Mouse (Mus musculus) hindbrain, embryonic 14.5 days (tissue): ENCODE results near the gene Slc29a1. TPM values are rescaled to one million over a fixed set of nuclear protein-coding genes. Genes with fewer than 3 reads are reported as not detected.

Experiments
- ATAC-seq: fragments of 200-750 bp; cut with Nextera tagmentation; 2 replicates; pipeline ENCODE4 v1.8.0; 2017; ENCODE audit warnings: moderate number of reproducible peaks, mild to moderate bottlenecking, moderate TSS enrichment, moderate library complexity; ENCODE audit not compliant: low FRiP score
- DNase-seq: peaks from one replicate; pipeline ENCODE4 v3.0.0-alpha.2; 2015; ENCODE audit warnings: low spot score
- H3K27ac ChIP-seq: fragments of 300-500 bp; sonication (generic); 2 replicates; pipeline ENCODE4 v1.5.1; 2014; ENCODE audit warnings: mild to moderate bottlenecking, moderate library complexity
- H3K27me3 ChIP-seq: fragments of 300-500 bp; sonication (generic); 2 replicates; pipeline ENCODE4 v1.6.1; 2014; ENCODE audit warnings: mild to moderate bottlenecking, low read length, mixed read lengths; ENCODE audit not compliant: control insufficient read depth, insufficient read depth
- H3K36me3 ChIP-seq: fragments of 300-500 bp; sonication (generic); replicated peaks from 2 replicates; pipeline ENCODE4 v1.6.1; 2014; ENCODE audit not compliant: control insufficient read depth, insufficient read depth
- H3K4me1 ChIP-seq: fragments of 300-500 bp; sonication (generic); replicated peaks from 2 replicates; pipeline ENCODE4 v1.6.1; 2014; ENCODE audit warnings: antibody characterized with exemption, low read length, mixed read lengths; ENCODE audit not compliant: control insufficient read depth, insufficient read depth
- H3K4me2 ChIP-seq: fragments of 300-500 bp; sonication (generic); replicated peaks from 2 replicates; pipeline ENCODE4 v1.6.1; 2014; ENCODE audit warnings: mild to moderate bottlenecking, moderate library complexity
- H3K4me3 ChIP-seq: fragments of 300-500 bp; sonication (generic); replicated peaks from 2 replicates; pipeline ENCODE4 v1.5.1; 2014; ENCODE audit warnings: mild to moderate bottlenecking, low read length
- H3K9ac ChIP-seq: fragments of 300-500 bp; sonication (generic); 2 replicates; pipeline ENCODE4 v1.6.1; 2014
- H3K9me3 ChIP-seq: fragments of 300-500 bp; sonication (generic); 2 replicates; pipeline ENCODE4 v1.6.1; 2016; ENCODE audit warnings: low read length; ENCODE audit not compliant: control insufficient read depth
- WGBS: fragments of 180-500 bp; shearing (Covaris S2); extraction: QIAGEN DNeasy Blood & Tissue Kit; methylation state at CpG from one replicate; pipeline ENCODE4 v1.1.7; 2014; 5-methylcytosine and 5-hydroxymethylcytosine counted together
- polyA plus RNA-seq: library from polyadenylated mRNA; unstranded; fragments of >200 nt; fragmentation: Nextera tagmentation; extraction: Ambion mirVana; gene quantifications from 2 replicates; pipeline ENCODE4 v1.2.1, GENCODE M21; 2014

The Slc29a1 gene
- polyA plus RNA-seq, 1 experiment from 2014 or later: 42.7 TPM

- H3K9me3 ChIP-seq: no peaks in the 10 kb centered on the region
- DNase-seq: no peak
- H3K9ac ChIP-seq: no peak overlapping the region
- H3K36me3 ChIP-seq: peaks cover 56% of the 10 kb centered on the region
- H3K27me3 ChIP-seq: no peaks in the 10 kb centered on the region
- H3K4me2 ChIP-seq: no peak overlapping the region
- H3K27ac ChIP-seq: no peak overlapping the region
- no peak for ATAC-seq
- peaks cover 19% of the 10 kb centered on the region for H3K4me1 ChIP-seq
- 70% methylated on average over 18 of the region's 18 CpGs for WGBS
- no peak overlapping the region for H3K4me3 ChIP-seq
These were observed 32.8 kb downstream of the Slc29a1 start for GRCm38 (mm10) chr17:45566360-45567161.

- Histone ChIP-seq H3K27me3 (no peaks in the 10 kb centered on the region), H3K4me2 (no peak overlapping the region), H3K36me3 (peaks cover 50% of the 10 kb centered on the region), H3K9ac (no peak overlapping the region), H3K9me3 (no peaks in the 10 kb centered on the region), H3K27ac (no peak overlapping the region), H3K4me1 (peaks cover 13% of the 10 kb centered on the region), H3K4me3 (no peak overlapping the region)
- no peak for DNase-seq
- WGBS: 73% methylated on average over 1 of the region's 1 CpGs
- no peak for ATAC-seq
These were observed 33.4 kb downstream of the Slc29a1 start for GRCm38 (mm10) chr17:45566031-45566359.

- Histone ChIP-seq H3K27ac (no peak overlapping the region), H3K4me1 (peaks cover 11% of the 10 kb centered on the region), H3K9ac (peak overlapping the region; percentile 81), H3K9me3 (no peaks in the 10 kb centered on the region), H3K36me3 (peaks cover 41% of the 10 kb centered on the region), H3K4me3 (peak overlapping the region; percentile 75), H3K27me3 (no peaks in the 10 kb centered on the region), H3K4me2 (peak overlapping the region; percentile 78)
- 96% methylated on average over 11 of the region's 11 CpGs for WGBS
- ATAC-seq: no peak
- no peak for DNase-seq
These were observed 34.3 kb downstream of the Slc29a1 start for GRCm38 (mm10) chr17:45565103-45565502.

- peak overlapping the region; percentile 78 for H3K4me2 ChIP-seq
- H3K4me1 ChIP-seq: peaks cover 11% of the 10 kb centered on the region
- H3K27ac ChIP-seq: peak overlapping the region; percentile 79
- H3K4me3 ChIP-seq: peak overlapping the region; percentile 75
- no peaks in the 10 kb centered on the region for H3K27me3 ChIP-seq
- DNase-seq (no peak), ATAC-seq (no peak; the same call in none of the 2 replicates)
- H3K9me3 ChIP-seq: no peaks in the 10 kb centered on the region
- H3K36me3 ChIP-seq: peaks cover 36% of the 10 kb centered on the region
- H3K9ac ChIP-seq: peak overlapping the region; percentile 81
- 10% methylated on average over 18 of the region's 18 CpGs for WGBS
These were observed 34.8 kb downstream of the Slc29a1 start for GRCm38 (mm10) chr17:45564531-45565084.

- Histone ChIP-seq H3K36me3 (peaks cover 29% of the 10 kb centered on the region), H3K9ac (peak within 1 kb of the TSS; percentile 81), H3K27me3 (no peaks in the 10 kb centered on the region), H3K4me3 (peak within 1 kb of the TSS; percentile 75), H3K4me2 (peak within 1 kb of the TSS; percentile 78), H3K9me3 (no peaks in the 10 kb centered on the region), H3K4me1 (peaks cover 11% of the 10 kb centered on the region), H3K27ac (peak within 1 kb of the TSS; percentile 79)
- DNase-seq (peak; percentile 89), ATAC-seq (peak; percentile 86)
- under 1% methylated on average over 56 of the region's 61 CpGs for WGBS
These were observed 35.5 kb downstream of the Slc29a1 start, which contains the start of gene Slc35b2 for GRCm38 (mm10) chr17:45563655-45564530. Gene Slc35b2 (plus strand): TSS chr17:45563874.

- H3K27ac ChIP-seq: no peak overlapping the region
- ATAC-seq: no peak
- 84% methylated on average over 12 of the region's 12 CpGs for WGBS
These were observed 36.2 kb downstream of the Slc29a1 start for GRCm38 (mm10) chr17:45563216-45563615.

GRCm38 (mm10) chr17:45559732-45560525, 39.5 kb downstream of the Slc29a1 start:
- Histone ChIP-seq H3K4me3 (no peak overlapping the region), H3K27me3 (no peaks in the 10 kb centered on the region), H3K27ac (no peak overlapping the region), H3K9ac (no peak overlapping the region), H3K36me3 (no peaks in the 10 kb centered on the region), H3K4me1 (peaks cover 10% of the 10 kb centered on the region), H3K4me2 (no peak overlapping the region), H3K9me3 (no peaks in the 10 kb centered on the region)
- no peak for DNase-seq
- WGBS: 86% methylated on average over 15 of the region's 15 CpGs
- ATAC-seq: no peak

More at GRCm38 (mm10) chr17:45563216-45563615, 36.2 kb downstream of the Slc29a1 start:
- Histone ChIP-seq H3K9ac (no peak overlapping the region), H3K27me3 (no peaks in the 10 kb centered on the region), H3K4me3 (no peak overlapping the region), H3K36me3 (peaks cover 22% of the 10 kb centered on the region), H3K9me3 (no peaks in the 10 kb centered on the region), H3K4me2 (peak overlapping the region; percentile 78; the same call in 1 of the 2 replicates), H3K4me1 (peaks cover 11% of the 10 kb centered on the region)
- DNase-seq: no peak

GRCm38 (mm10) chr17:45557998-45558862, 41.2 kb downstream of the Slc29a1 start:
- H3K9me3 ChIP-seq: no peaks in the 10 kb centered on the region
- DNase-seq (no peak), ATAC-seq (no peak)
- no peak overlapping the region for H3K27ac ChIP-seq
- H3K27me3 ChIP-seq: no peaks in the 10 kb centered on the region
- H3K36me3 ChIP-seq: no peaks in the 10 kb centered on the region
- H3K4me1 ChIP-seq: peaks cover 4% of the 10 kb centered on the region
- H3K9ac ChIP-seq: no peak overlapping the region
- H3K4me2 ChIP-seq: no peak overlapping the region
- no peak overlapping the region for H3K4me3 ChIP-seq
- WGBS: 74% methylated on average over 16 of the region's 16 CpGs
